Mouse (Mus musculus) cortical plate, adult 2 months (tissue): Measurements from ENCODE around the gene Rpl35a.

ENCODE experiments used
- CTCF ChIP-seq: fragments of 200-500 bp; IDR thresholded peaks from 2 replicates; pipeline ENCODE4 v1.5.1; 2011; ENCODE audit warnings: mild to moderate bottlenecking, control low read depth, low read length; ENCODE audit not compliant: insufficient read depth; ENCODE audit errors: extremely low read depth
- POLR2A ChIP-seq: fragments of 200-500 bp; IDR thresholded peaks from 2 replicates; pipeline ENCODE4 v1.6.1; 2011; ENCODE audit warnings: mild to moderate bottlenecking, low read length, control low read depth; ENCODE audit not compliant: insufficient read depth; ENCODE audit errors: extremely low read depth

DNA sequence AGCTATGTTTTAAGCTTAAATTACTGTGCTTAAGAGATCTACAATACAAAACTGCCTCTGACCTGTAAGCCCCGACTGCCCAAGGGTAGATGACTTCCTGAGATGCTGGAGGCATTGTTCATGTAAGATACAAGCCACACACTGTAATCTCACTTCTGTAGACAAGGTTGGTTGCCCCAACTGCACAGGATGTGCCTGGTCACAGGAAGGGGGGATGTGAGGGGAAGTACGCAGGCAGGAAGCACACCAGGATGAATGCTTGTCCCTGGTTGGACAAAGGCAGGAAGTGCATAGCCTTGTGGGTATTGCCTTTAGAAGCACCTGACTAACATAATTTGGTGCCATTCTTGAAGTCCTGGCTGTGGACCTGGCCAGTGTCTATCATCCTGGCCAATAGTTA, 13.0 kb upstream of the Rpl35a start:
- TF ChIP-seq CTCF (no peak), POLR2A (no peak)
